Mouse (Mus musculus): ENCODE measurements at regions not wholly inside any gene's neighbourhood (a gene's known extent, or its start where the extent isn't known, plus 50 kb on each side); places are given as distances from the start of the nearest gene placed in this dataset.
A peak's percentile ranks its signal among the peaks of the same experiment; 100 is the strongest.
"Not testable (repeated sequence)": the region's sequence is repeated elsewhere in the genome, so short reads cannot be mapped to it uniquely, and the experiment has no call there.

GRCm38 (mm10) chr7:73827549-73827948, 87.4 kb downstream of the Fam174b start:
- DNase-seq (ENCODE audit: inconsistent ontology term): no peak

DNA sequence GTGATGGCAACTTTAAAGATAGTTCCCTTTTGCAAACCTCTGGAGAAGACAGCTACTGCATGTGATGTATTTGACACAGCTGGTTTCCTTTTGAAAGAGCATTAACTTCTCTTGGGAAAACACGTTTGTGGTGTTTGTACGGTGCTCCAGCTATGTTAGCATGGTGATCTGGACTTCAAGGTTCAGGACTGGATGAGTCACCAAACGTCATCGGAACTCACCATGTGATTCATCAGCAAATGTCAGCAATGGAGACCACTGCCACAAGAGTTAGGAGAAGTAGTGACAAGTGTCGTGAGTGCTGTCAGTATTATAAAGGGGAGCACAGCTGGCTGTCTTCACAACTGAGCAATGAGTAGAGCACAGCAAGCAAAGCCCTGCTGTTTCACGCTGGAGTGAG, 90.5 kb downstream of the Fam174b start:
- no peak for DNase-seq (ENCODE audit: inconsistent ontology term)

DNA sequence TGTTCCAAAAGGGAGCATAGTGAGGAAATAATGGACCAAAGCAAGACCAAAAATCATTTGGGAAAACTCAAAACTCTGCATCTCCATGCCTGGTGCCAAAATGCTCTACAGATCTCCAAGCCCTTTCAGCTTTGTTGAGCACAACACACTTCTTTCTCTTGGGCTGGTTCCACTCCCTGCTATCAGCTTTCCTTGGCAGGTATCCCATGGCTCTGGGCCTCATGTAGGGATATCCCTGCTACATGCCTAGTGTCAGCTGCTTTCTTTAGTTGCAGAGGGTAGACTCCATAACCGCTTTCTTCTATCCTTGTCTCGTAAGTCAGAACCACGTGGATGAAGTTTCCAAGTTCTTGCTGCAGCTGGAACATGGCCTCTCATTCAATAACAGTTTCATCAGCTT, 100.3 kb downstream of the Fam174b start:
- DNase-seq (ENCODE audit: inconsistent ontology term): no peak

DNA sequence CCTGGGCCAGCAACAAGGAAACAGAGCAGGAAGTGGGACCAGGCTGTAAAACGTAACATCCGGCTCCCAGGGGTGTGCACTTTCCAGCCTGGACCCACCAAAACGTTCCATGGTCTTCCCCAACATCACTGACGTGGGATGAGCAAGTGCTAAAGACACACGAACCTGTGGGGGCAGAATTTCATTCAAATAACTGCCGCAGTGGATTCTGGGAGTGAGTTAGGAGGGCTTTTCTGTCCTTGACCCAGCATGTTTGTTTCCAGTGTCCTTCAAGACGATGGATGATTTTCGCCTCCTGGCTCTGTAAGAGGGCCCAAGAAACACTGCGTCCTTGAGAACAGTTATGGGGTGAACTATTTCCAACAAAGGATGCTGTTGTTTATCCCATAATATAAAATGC, 112.1 kb downstream of the Fam174b start:
- no peak for DNase-seq (ENCODE audit: inconsistent ontology term)

DNA sequence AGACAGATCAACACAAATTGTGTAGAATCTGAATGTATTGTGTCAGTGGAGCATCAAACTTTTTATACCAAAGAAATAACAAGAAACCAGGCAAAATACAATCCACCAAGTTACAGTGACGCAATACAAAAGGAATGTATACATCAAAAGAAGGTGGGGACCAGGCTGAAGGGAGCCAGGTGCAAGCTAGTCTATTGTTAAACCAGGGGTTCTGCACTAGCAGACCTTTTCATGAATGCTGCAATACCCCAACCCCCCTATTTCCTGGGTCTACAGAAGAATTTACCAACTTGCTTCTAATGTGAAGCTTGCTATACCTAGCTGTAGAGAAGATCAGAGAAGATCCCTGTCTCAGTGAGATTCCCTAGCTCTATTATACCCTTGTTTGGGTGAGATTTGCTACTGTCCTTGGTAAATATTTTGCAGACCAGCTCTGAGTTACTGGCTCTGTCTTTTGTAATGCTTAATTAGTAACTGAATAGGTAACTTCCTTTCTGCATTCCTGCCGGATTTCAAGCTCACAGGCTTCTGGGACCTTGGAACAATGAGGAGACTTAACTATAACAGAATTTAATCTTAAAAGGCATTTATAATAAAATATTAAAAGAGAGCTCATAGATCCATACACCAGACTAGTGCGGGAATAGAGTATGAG, 113.3 kb downstream of the Fam174b start:
- DNase-seq (ENCODE audit: inconsistent ontology term): not testable (repeated sequence)

DNA sequence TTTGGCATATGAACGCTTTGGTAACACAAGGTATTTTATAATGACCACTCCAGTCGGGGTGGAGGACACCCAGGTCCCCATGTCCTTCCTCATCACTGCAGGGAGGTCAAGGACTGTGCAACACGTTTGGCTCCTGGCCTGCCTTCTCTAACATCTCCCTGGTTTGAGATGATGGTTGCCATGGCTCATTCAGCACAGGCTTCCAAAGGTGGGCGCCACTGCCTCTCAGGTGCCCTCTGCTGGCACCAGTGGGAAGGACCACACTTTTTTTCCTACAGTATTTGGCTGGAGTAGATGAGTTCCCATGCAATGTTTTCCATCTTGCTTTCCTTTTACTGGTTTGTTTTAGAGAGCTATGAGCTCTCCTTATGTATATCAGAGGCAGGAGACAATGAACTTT, 115.4 kb downstream of the Fam174b start:
- peak; percentile 27 for DNase-seq (ENCODE audit: inconsistent ontology term)

GRCm38 (mm10) chr7:73856908-73857307, 116.8 kb downstream of the Fam174b start:
- no peak for DNase-seq (ENCODE audit: inconsistent ontology term)

GRCm38 (mm10) chr7:73865086-73865485, 125.0 kb downstream of the Fam174b start:
- no peak for DNase-seq (ENCODE audit: inconsistent ontology term)

- no peak for DNase-seq (ENCODE audit: inconsistent ontology term)
Measured at GRCm38 (mm10) chr7:73872181-73872580, 132.1 kb downstream of the Fam174b start.

GRCm38 (mm10) chr7:73881252-73882042, 132.0 kb downstream of the St8sia2 start:
- no peak for DNase-seq (ENCODE audit: inconsistent ontology term)

- DNase-seq (ENCODE audit: inconsistent ontology term): no peak
Measured at GRCm38 (mm10) chr7:73886152-73886551, 127.3 kb downstream of the St8sia2 start.
